Mouse (Mus musculus) urinary bladder, postnatal 4 days (tissue): ENCODE data around the gene Lrrc41.

Experiments
- DNase-seq, 2 experiments: peaks; one replicate each; pipeline ENCODE4 v3.0.0; 2021 to 2022; ENCODE audit warnings: low spot score in 2 of 2

The Lrrc41 gene

GRCm38 (mm10) chr4:116077240-116078095, 2.4 kb downstream of the Lrrc41 start:
- DNase-seq = no peak

DNA sequence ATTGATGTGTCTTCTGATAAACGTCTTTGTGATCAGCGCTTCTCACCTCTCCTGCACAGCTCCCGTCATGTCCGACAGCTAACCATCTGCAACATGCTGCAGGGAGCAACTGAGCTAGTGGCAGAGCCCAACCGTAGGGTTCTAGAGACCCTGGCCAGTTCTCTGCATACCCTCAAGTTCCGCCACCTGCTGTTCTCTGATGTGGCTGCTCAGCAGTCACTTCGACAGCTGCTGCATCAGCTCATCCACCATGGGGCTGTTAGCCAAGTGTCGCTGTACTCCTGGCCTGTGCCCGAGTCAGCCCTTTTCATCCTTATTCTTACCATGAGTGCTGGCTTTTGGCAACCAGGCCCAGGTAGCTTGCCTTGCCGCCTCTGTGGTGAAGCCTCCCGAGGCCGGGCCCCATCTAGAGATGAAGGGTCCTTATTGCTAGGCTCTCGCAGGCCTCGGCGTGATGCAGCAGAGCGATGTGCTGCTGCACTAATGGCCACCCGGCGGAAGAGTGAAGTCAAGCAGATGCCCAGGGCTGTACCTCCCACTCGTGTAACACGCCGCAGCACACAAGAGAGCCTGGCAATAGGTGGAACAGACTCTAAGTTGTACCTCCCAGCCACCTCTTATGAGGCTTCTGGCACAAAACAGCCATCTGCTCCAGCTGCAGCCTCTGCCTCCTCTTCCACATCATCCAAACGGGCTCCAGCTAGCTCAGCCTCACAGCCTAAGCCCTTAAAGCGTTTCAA, 13.6 kb downstream of the Lrrc41 start:
- DNase-seq = no peak

DNA sequence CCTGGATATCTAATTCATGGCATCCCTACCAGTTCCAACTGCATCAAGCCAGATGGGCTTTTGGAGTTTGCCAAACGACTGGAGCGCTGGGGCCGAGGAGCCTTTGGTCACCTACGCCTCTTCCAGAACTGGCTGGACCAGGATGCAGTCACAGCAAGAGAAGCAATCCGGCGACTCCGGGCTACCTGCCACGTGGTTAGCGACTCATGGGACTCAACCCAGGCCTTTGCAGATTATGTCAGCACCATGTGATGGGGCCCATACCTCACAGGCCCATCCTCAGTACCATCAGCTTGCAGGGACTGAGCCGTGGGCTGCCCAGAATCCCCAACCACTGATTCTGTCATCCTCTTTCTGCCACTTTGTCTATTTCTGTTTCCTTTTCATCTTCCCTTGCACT, 21.2 kb downstream of the Lrrc41 start:
- no peak for DNase-seq

DNA sequence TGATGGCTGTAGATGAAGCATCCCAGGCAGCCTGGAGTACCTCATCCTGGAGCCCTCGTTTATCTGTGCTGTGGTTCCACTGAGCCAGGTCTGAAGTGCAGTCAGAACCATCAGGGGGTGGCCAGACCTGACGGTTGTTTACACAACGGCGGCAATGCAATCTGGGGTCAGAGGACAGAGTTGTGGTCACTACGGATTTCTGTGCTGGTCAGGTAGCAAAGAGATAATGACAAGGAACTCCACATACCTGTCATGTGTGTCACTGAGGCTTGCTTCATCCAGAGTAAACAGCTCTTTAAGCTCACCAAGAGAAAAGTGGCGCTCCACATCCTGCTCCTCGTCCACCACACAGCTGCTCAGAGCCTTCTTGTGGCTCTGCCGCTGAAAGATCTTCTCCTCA, 22.1 kb downstream of the Lrrc41 start:
- DNase-seq = no peak

DNA sequence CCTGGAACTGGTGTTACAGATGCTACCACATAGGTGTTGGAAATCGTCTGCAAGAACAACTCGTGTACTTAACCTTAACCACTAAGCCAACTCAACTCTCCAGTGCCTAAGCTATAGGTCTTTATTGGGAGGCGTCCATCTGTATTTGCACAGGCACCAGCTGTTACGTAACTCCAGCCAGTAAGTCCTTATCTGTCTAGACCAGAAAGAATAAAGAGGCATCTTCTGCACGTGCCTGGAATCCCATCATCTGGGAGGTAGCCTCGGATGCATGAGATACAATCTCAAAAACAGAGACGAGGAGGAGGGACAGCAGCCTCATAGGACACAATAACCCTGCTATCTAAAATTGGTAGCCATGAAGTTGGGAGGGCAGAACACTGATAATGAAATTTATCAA, 25.9 kb downstream of the Lrrc41 start:
- DNase-seq = no peak

- DNase-seq = no peak
These were observed 30.2 kb downstream of the Lrrc41 start for GRCm38 (mm10) chr4:116105278-116105677.

DNA sequence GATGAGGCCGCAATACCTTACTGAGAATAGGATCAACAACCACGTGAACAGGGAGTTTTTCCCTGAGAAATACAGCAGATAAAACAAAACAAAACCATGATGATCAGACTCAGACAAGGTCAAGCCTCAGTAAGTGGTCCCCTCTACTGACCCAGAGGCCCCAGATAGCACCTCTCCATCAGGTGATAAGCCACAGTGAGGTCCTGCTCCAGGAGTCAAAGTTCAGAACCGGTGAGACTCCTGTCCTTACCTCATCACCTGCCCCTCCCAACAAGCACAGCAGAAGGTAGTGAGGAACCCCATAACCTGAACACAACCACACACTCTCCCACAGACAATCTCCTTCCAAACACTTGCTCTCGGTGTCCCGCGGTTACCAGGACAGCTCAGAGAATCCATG, 35.6 kb downstream of the Lrrc41 start:
- DNase-seq = no peak

- DNase-seq = no peak
These were observed 36.4 kb downstream of the Lrrc41 start for GRCm38 (mm10) chr4:116111486-116111885.

- no peak for DNase-seq
These were observed 47.7 kb downstream of the Lrrc41 start for GRCm38 (mm10) chr4:116122762-116123161.

GRCm38 (mm10) chr4:116123602-116124519, 48.8 kb downstream of the Lrrc41 start, which contains the start of the genes Rad54l and Pomgnt1:
Rad54l (minus strand) TSS chr4:116123690.
Pomgnt1 (plus strand) TSS chr4:116123840.
- peak; percentile 74 to 83 for DNase-seq

GRCm38 (mm10) chr4:116125803-116126386, 50.8 kb downstream of the Lrrc41 start:
- DNase-seq = no peak

DNA sequence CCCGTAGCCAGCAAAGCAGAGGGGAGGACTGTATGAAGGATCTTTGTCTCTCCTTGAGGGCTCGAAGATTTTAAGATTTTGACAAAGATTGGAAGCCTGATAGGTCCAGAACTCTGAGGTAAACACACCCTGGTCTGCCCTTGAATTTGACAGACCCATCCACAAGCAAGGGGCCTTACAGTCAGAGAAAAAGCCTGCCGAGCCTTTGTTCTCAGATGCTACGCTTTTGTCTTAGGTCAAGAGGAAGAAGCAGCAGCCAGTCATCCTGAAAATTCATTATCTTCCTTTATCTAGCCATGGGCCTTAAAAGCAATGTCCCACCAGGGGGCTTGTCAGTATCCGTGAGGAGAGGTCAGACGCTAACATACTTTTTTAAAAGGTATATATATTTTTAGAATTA, 52.9 kb downstream of the Lrrc41 start:
- DNase-seq = no peak

- DNase-seq = no peak
These were observed 58.1 kb downstream of the Lrrc41 start for GRCm38 (mm10) chr4:116133126-116133525.

- no peak for DNase-seq
These were observed 59.9 kb downstream of the Lrrc41 start for GRCm38 (mm10) chr4:116134990-116135389.

DNA sequence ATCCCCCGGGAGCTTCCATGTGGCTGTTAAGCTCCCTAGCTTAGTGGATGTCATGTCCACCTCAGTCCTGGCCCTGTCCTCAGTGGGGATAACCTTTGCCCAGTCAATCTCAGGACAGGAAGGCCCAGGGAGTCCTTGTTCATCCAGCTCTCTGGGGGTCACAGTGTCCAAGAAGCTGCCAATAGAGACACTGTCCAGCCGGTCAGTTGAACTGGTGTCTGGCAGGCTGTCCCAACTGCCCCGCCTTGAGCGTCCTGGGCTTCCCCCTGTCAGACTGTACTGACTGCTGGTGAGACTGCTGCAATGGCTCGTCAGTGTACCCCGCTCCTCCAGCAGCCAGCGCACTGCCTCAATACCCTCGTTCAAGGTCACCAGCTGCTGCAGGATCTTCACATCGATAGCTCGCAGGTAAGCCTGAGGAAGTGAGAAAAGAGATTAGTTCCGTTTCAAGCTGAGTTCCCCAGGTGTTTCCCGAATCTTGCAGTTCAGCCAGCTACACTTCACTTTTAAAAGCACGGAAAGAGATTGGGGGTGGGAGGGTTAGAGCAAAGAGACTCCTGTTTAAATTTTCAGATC, 62.4 kb downstream of the Lrrc41 start:
- DNase-seq = no peak

- no peak for DNase-seq
These were observed 65.9 kb downstream of the Lrrc41 start for GRCm38 (mm10) chr4:116140801-116141574.

GRCm38 (mm10) chr4:116141736-116142135, 66.7 kb downstream of the Lrrc41 start:
- no peak for DNase-seq

DNA sequence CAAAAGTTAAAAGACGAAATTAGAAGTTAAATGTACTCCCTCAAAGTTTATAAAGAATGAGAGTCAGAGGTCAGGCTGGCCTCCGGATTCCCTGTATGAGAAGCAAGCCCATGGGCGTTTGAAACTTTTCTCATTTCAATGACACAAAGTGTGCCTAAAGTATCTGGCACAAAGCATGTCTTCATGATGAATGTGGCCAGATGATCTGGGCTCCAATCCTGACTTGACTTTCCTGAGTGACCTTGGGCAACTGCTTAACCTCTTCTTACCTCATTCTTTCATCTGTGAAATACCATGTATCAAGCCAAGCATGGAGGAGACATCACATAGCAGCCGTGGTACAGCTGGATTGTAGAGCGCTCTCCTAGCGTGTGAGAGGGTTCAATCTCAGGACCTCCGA, 67.2 kb downstream of the Lrrc41 start:
- no peak for DNase-seq

DNA sequence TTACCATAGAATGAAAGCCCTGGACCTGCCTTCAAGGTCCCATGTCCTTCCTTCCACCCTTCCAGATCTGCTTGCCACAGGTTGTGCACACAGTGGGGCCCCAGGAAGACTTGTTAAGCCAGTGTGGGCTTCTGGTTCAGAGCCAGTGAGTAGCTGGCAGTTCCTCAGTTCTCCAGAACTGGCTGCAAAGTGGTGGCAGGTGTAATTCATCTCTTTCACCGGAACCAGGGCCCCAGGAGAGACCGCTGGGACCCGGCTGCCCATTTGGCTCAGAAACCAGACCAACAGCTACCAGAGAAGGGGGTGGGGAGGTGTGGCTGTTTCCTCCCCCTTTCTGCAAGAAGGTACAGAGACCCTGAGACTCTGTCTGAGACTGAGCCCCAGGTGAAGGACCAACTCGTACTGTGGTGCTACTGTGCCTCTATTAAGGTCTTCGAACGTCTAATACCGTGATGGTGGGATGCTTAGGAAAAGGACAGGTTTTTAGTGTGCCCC, 68.3 kb downstream of the Lrrc41 start:
- no peak for DNase-seq
